Comparison of ENCODE assay signal across 8 mouse cellular contexts in the genomic region with DNA sequence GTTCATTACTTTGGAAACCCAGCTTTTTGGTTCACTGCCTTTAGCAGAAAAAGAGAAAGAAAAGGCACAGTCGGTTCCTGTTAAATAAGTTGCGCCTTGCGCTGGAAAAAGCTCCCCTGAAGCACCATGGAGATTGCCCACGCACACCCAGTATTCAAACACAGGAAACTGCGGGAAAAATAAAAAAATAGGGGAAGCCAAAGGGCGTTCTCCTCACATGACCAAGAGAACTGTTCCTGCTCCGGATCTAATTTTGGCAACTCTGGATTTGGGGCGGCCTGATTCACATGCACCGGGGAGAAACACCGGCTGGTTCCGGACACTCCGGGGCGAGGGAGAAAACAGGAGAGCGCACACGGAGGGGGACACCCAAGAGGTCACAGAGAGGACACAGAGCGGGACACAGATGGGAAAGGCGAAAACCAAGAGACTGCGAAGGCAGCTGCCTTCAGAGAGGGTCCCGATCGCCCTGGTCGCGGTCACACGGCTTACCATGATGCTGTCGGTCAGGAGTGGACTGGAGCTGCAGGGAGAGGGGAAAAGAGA. TPM values are rescaled to one million over a fixed set of nuclear protein-coding genes. Genes with fewer than 3 reads are reported as not detected.
DNase-seq lines count a peak whose midpoint lies in the region; ATAC-seq lines count a peak whose summit lies in the region.

No protein-coding gene starts in this region.

- H3K4me1 ChIP-seq in embryonic facial prominence, embryonic 12.5 days: peaks cover 9% of the 10 kb centered on the region; the same call in 1 of the 2 replicates
- peaks cover 18% of the 10 kb centered on the region for H3K4me1 ChIP-seq in heart, embryonic 10.5 days
- peaks cover 34% of the 10 kb centered on the region for H3K4me1 ChIP-seq in liver, embryonic 13.5 days (replicated peaks)

- DNase-seq in thymus, postnatal 0 days (ENCODE audit: low spot score): peak; percentile 24
- DNase-seq in thymus, postnatal 25 days: no peak
- no peak for DNase-seq in heart, embryonic 10.5 days (ENCODE audit: low spot score)
- peak; percentile 45 for DNase-seq in kidney, adult 8-10 months
- no peak for DNase-seq in liver, embryonic 13.5 days
- no peak for DNase-seq in thymus, postnatal 10 days (ENCODE audit: low spot score in 2 of 2)

- H3K9me3 ChIP-seq in embryonic facial prominence, embryonic 12.5 days: no peaks in the 10 kb centered on the region
- H3K9me3 ChIP-seq in heart, embryonic 10.5 days: no peaks in the 10 kb centered on the region
- no peaks in the 10 kb centered on the region for H3K9me3 ChIP-seq in liver, embryonic 13.5 days (replicated peaks)

- peak; percentile 42 for ATAC-seq in embryonic facial prominence, embryonic 12.5 days (ENCODE audit: insufficient number of reproducible peaks, insufficient read depth, low FRiP score, low TSS enrichment)
- no peak; the same call in 1 of the 2 replicates for ATAC-seq in liver, embryonic 13.5 days (ENCODE audit: low read depth)
- ATAC-seq in monocyte, adult 5-6 weeks (replicated peaks; ENCODE audit: insufficient number of reproducible peaks, low FRiP score, low TSS enrichment, poor library complexity, severe bottlenecking): peak; percentile 1

- H3K27me3 ChIP-seq in embryonic facial prominence, embryonic 12.5 days: no peaks in the 10 kb centered on the region
- no peaks in the 10 kb centered on the region for H3K27me3 ChIP-seq in heart, embryonic 10.5 days (ENCODE audit: insufficient read depth, poor library complexity, severe bottlenecking)
- no peaks in the 10 kb centered on the region for H3K27me3 ChIP-seq in liver, embryonic 13.5 days

- 2% methylated on average over 24 of the region's 24 CpGs for WGBS in embryonic facial prominence, embryonic 12.5 days
- 1% methylated on average over 24 of the region's 24 CpGs for WGBS in heart, embryonic 10.5 days
- WGBS in liver, embryonic 13.5 days (ENCODE audit: insufficient replicate concordance): under 1% methylated on average over 24 of the region's 24 CpGs

- peak overlapping the region; percentile 70 for H3K9ac ChIP-seq in embryonic facial prominence, embryonic 12.5 days
- peak overlapping the region; percentile 74 for H3K9ac ChIP-seq in liver, embryonic 13.5 days

- peak overlapping the region; percentile 81 for H3K27ac ChIP-seq in embryonic facial prominence, embryonic 12.5 days
- H3K27ac ChIP-seq in heart, embryonic 10.5 days: peak overlapping the region; percentile 92
- H3K27ac ChIP-seq in liver, embryonic 13.5 days: peak overlapping the region; percentile 68

- peak overlapping the region; percentile 87 for H3K4me2 ChIP-seq in embryonic facial prominence, embryonic 12.5 days (replicated peaks)
- H3K4me2 ChIP-seq in liver, embryonic 13.5 days: peak overlapping the region; percentile 83

- peak overlapping the region; percentile 67 for H3K4me3 ChIP-seq in embryonic facial prominence, embryonic 12.5 days
- H3K4me3 ChIP-seq in heart, embryonic 10.5 days: peak overlapping the region; percentile 83
- peak overlapping the region; percentile 65 for H3K4me3 ChIP-seq in liver, embryonic 13.5 days (replicated peaks)

- H3K36me3 ChIP-seq in embryonic facial prominence, embryonic 12.5 days: no peaks in the 10 kb centered on the region
- 0 out of 2 replicates have a peak, but pooled peaks cover 3% of the 10 kb centered on the region for H3K36me3 ChIP-seq in heart, embryonic 10.5 days
- no peaks in the 10 kb centered on the region for H3K36me3 ChIP-seq in liver, embryonic 13.5 days

RNA-seq across cellular contexts. Expression of a gene that starts 0.7 kb away (rescaled TPM):
- polyA plus RNA-seq in thymus, postnatal 0 days (2015; fragmentation: Nextera tagmentation; extraction: Ambion mirVana): 329 and 344 TPM in 2 replicates
- 190 and 196 TPM in 2 replicates for polyA plus RNA-seq in embryonic facial prominence, embryonic 12.5 days (2016; fragmentation: Nextera tagmentation; extraction: Ambion mirVana)
- polyA plus RNA-seq in heart, embryonic 10.5 days (2016; fragmentation: Nextera tagmentation; extraction: Ambion mirVana): 293 and 360 TPM in 2 replicates
- polyA plus RNA-seq in liver, embryonic 13.5 days (2015; fragmentation: Nextera tagmentation; extraction: Ambion mirVana): 68.6 and 70.2 TPM in 2 replicates
- total RNA-seq in monocyte, adult 5-6 weeks (2017): 119 to 215 TPM (median 164 TPM) in 3 replicates

RNA-seq across cellular contexts. Expression of a gene that starts 0.7 kb away (rescaled TPM):
- polyA plus RNA-seq in thymus, postnatal 0 days (2015; fragmentation: Nextera tagmentation; extraction: Ambion mirVana): 2.5 and 3.8 TPM in 2 replicates
- polyA plus RNA-seq in embryonic facial prominence, embryonic 12.5 days (2016; fragmentation: Nextera tagmentation; extraction: Ambion mirVana): 0.96 and 1.0 TPM in 2 replicates
- 0.90 and 0.93 TPM in 2 replicates for polyA plus RNA-seq in heart, embryonic 10.5 days (2016; fragmentation: Nextera tagmentation; extraction: Ambion mirVana)
- polyA plus RNA-seq in liver, embryonic 13.5 days (2015; fragmentation: Nextera tagmentation; extraction: Ambion mirVana): 0.85 and 0.90 TPM in 2 replicates
- total RNA-seq in monocyte, adult 5-6 weeks (2017): not detected in 3 replicates

RNA-seq across cellular contexts. Expression of a gene that starts 46.6 kb away (rescaled TPM):
- 0.14 and 0.16 TPM in 2 replicates for polyA plus RNA-seq in thymus, postnatal 0 days (2015; fragmentation: Nextera tagmentation; extraction: Ambion mirVana)
- 0.23 and 0.41 TPM in 2 replicates for polyA plus RNA-seq in embryonic facial prominence, embryonic 12.5 days (2016; fragmentation: Nextera tagmentation; extraction: Ambion mirVana)
- not detected in 2 replicates for polyA plus RNA-seq in heart, embryonic 10.5 days (2016; fragmentation: Nextera tagmentation; extraction: Ambion mirVana)
- polyA plus RNA-seq in liver, embryonic 13.5 days (2015; fragmentation: Nextera tagmentation; extraction: Ambion mirVana): not detected in 2 replicates
- total RNA-seq in monocyte, adult 5-6 weeks (2017): not detected in 3 replicates

Comparison
In these comparisons a context has a peak if more than half of its experiments do, and no peak if none do; other contexts are left out.
1. DNase-seq: peak in thymus, postnatal 0 days (single experiment) and kidney, adult 8-10 months (2 of 2); none in thymus, postnatal 25 days (single experiment), heart, embryonic 10.5 days (single experiment), liver, embryonic 13.5 days (single experiment) and thymus, postnatal 10 days (0 of 2).
2. Peak in every context shown above with its lines, with median percentiles within 50 percentile points of each other: H3K27ac ChIP-seq and H3K4me3 ChIP-seq.